Mouse (Mus musculus): ENCODE data around the gene Ugt1a7c.

- TF ChIP-seq POLR2A (IDR thresholded peaks at IDR 0.05; ENCODE audit: borderline replicate concordance, control insufficient read depth, low read depth, low read length), result no peak
- TF ChIP-seq CTCF (IDR thresholded peaks at IDR 0.05; ENCODE audit: control insufficient read depth, insufficient read depth, low read length), result no peak
Observed at GRCm38 (mm10) chr1:88264869-88265240, 170.0 kb downstream of the Ugt1a7c start.
